Mouse (Mus musculus) kidney, adult 2 months (tissue): Measurements from ENCODE around the gene Fbxo6.

Source experiments
- CTCF ChIP-seq: fragments of 200-500 bp; conservative IDR thresholded peaks from 2 replicates; pipeline ENCODE4 v1.5.1; 2011; ENCODE audit warnings: low read depth, mild to moderate bottlenecking, control low read depth, low read length, moderate library complexity, mixed read lengths; ENCODE audit not compliant: insufficient read depth, insufficient read length
- POLR2A ChIP-seq: fragments of 200-500 bp; IDR thresholded peaks from one replicate; pipeline ENCODE4 v1.6.1; 2011; ENCODE audit warnings: low read depth, low read length, control low read depth

GRCm38 (mm10) chr4:148173811-148174494 lies 22.0 kb upstream of the Fbxo6 start:
- TF ChIP-seq CTCF, result no peak
- no peak for TF ChIP-seq POLR2A
